ENCODE assay signal across 15 mouse cellular contexts in the genomic region with DNA sequence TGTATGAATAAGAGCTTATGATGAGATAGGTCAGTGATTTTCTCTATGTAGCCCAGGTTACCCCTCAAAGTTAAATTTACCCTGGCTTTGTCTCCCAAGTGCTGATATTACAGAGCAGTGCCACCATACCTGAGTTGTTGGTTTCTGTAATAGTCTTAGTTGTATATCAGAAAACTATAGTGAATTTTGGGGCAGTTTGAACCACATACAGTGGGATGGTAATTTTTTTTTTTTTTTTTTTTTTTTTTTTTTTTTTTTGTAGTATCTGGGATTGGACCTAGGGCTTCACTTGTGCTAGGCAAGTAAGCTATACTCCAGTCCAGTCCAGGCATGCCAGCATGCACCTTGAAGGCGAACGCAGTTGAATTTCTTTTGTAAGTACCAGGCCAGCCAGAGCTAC.
"Had no signal": no experiment of that assay in that cellular context is flagged by ENCODE, and none has a peak within 500 bp of the region (broad histone marks: within the 10 kb centered on the region; RNA-seq: fewer than 3 reads in every experiment).

No protein-coding gene starts in this region.

- H3K9me3 ChIP-seq: limb, embryonic 10.5 days; limb, embryonic 13.5 days; liver, embryonic 13.5 days; lung, embryonic 15.5 days; megakaryocyte, embryonic 14.5 days; midbrain, embryonic 10.5 days; midbrain, embryonic 13.5 days had no signal

- H3K9ac ChIP-seq: limb, embryonic 13.5 days; lung, embryonic 15.5 days; midbrain, embryonic 13.5 days had no signal

- H3K4me3 ChIP-seq: limb, embryonic 10.5 days; limb, embryonic 13.5 days; liver, embryonic 13.5 days; lung, embryonic 15.5 days; midbrain, embryonic 10.5 days; midbrain, embryonic 13.5 days had no signal

- H3K27ac ChIP-seq: limb, embryonic 10.5 days; limb, embryonic 13.5 days; lung, embryonic 15.5 days; midbrain, embryonic 10.5 days; midbrain, embryonic 13.5 days had no signal

- H3K27me3 ChIP-seq: limb, embryonic 13.5 days; liver, embryonic 13.5 days; lung, embryonic 15.5 days; megakaryocyte, embryonic 14.5 days; midbrain, embryonic 13.5 days had no signal

- H3K4me2 ChIP-seq: limb, embryonic 13.5 days; lung, embryonic 15.5 days; midbrain, embryonic 13.5 days had no signal

- DNase-seq: kidney, adult 18-20 months; kidney, postnatal 14 days; liver, embryonic 13.5 days; lung, adult 18-20 months; lung, postnatal 10 days; lung, postnatal 36 days; thymus, adult 2 months; thymus, postnatal 14 days; thymus, postnatal 4 days had no signal
